Mouse (Mus musculus) adrenal gland, postnatal 4 days (tissue): ENCODE data around the gene Smco2. TPM values are rescaled to one million over a fixed set of nuclear protein-coding genes. Genes with fewer than 3 reads are reported as not detected.
"Not testable (repeated sequence)": the region's sequence is repeated elsewhere in the genome, so short reads cannot be mapped to it uniquely, and the experiment has no call there.

Experiments used
- DNase-seq, 2 experiments: peaks; one replicate each; pipeline ENCODE4 v3.0.0; 2021 to 2022; ENCODE audit warnings: low spot score in 2 of 2, mixed read lengths in 2 of 2
- total RNA-seq, 2 experiments: library from RNA; stranded (reverse); gene quantifications; 2 replicates each; pipeline ENCODE4 v1.2.3; 2021

The Smco2 gene
- total RNA-seq, 2 experiments from 2014 or later, result not detected

GRCm38 (mm10) chr6:146855185-146855584 lies 5.3 kb downstream of the Smco2 start:
- DNase-seq, result no peak

GRCm38 (mm10) chr6:146857386-146857785 lies 7.5 kb downstream of the Smco2 start:
- DNase-seq, result no peak

- no peak for DNase-seq
These were observed 13.2 kb downstream of the Smco2 start for GRCm38 (mm10) chr6:146863154-146863553.

- DNase-seq, result not testable (repeated sequence)
These were observed 14.5 kb downstream of the Smco2 start for GRCm38 (mm10) chr6:146864370-146864769.

- DNase-seq, result no peak
These were observed 15.8 kb downstream of the Smco2 start for GRCm38 (mm10) chr6:146865701-146866100.

GRCm38 (mm10) chr6:146871975-146872374 lies 22.1 kb downstream of the Smco2 start:
- DNase-seq, result no peak

GRCm38 (mm10) chr6:146874415-146874814 lies 24.5 kb downstream of the Smco2 start:
- DNase-seq, result no peak

GRCm38 (mm10) chr6:146876820-146877219 lies 26.9 kb downstream of the Smco2 start:
- DNase-seq, result no peak

- no peak for DNase-seq
These were observed 27.6 kb downstream of the Smco2 start for GRCm38 (mm10) chr6:146877425-146878045.

GRCm38 (mm10) chr6:146878926-146879325 lies 29.0 kb downstream of the Smco2 start:
- DNase-seq, result no peak

- no peak for DNase-seq
These were observed 30.0 kb downstream of the Smco2 start for GRCm38 (mm10) chr6:146879856-146880255.

GRCm38 (mm10) chr6:146880296-146880695 lies 30.4 kb downstream of the Smco2 start:
- no peak for DNase-seq

GRCm38 (mm10) chr6:146881896-146882770 lies 32.2 kb downstream of the Smco2 start:
- no peak for DNase-seq

GRCm38 (mm10) chr6:146883426-146883825 lies 33.5 kb downstream of the Smco2 start:
- no peak for DNase-seq

- DNase-seq, result no peak
These were observed 34.3 kb downstream of the Smco2 start for GRCm38 (mm10) chr6:146884171-146884570.

GRCm38 (mm10) chr6:146884851-146885250 lies 34.9 kb downstream of the Smco2 start:
- no peak for DNase-seq

- DNase-seq, result peak; percentile 91 to 93
These were observed 38.2 kb downstream of the Smco2 start, which contains the start of gene Ppfibp1 for GRCm38 (mm10) chr6:146887958-146888659. Ppfibp1 (plus strand) TSS chr6:146888487.

GRCm38 (mm10) chr6:146888660-146889490 lies 39.0 kb downstream of the Smco2 start:
- no peak for DNase-seq

GRCm38 (mm10) chr6:146890215-146890614 lies 40.3 kb downstream of the Smco2 start:
- DNase-seq, result no peak

- DNase-seq, result no peak
These were observed 40.7 kb downstream of the Smco2 start for GRCm38 (mm10) chr6:146890633-146891032.

GRCm38 (mm10) chr6:146893890-146894289 lies 44.0 kb downstream of the Smco2 start:
- no peak for DNase-seq
